Mouse (Mus musculus): ENCODE data around the gene Dupd1.
A peak's percentile ranks its signal among the peaks of the same experiment; 100 is the strongest.

The Dupd1 gene

GRCm38 (mm10) chr14:21714486-21714885 lies at the start of gene Dupd1:
Gene Dupd1 (minus strand): TSS chr14:21714576.
- no peak for DNase-seq (ENCODE audit: low spot score in 2 of 2)

DNA sequence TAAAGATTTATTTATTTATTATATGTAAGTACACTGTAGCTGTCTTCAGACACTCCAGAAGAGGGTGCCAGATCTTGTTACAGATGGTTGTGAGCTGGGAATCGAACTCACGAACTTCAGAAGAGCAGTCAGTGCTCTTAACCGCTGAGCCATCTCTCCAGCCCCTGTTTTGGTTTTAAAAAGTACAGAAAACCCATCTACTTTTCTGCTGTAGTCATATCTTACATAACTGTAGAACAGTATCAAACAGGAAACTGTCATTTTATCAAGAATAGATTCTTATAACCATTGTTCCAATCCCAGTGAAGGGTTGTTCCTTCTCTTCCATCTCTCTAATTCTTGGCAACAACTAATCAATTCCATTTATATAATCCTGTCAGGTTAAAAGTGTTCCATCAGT lies 49.4 kb upstream of the Dupd1 start:
- no peak for DNase-seq (ENCODE audit: low spot score in 2 of 2)

GRCm38 (mm10) chr14:21761560-21761959 lies 47.2 kb upstream of the Dupd1 start:
- DNase-seq (ENCODE audit: low spot score in 2 of 2): no peak

DNA sequence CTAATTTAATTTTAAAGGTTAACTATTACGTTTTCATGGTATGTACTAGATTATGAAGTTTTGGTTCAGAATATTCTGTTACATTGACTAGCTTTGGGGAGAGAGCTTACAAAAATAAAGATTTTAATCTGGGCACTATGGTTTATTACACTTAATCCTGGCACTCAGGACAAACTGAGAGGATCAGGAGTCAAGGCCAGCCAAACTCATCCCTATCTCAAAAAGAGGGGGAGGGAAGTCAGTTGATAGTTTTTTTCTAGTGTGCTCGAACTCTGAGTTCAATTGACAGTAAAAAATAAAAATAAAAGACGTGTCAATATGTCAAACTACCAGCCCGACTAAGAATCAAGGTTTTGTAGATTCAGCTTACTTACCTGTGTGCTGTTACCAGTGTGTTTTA lies 39.0 kb upstream of the Dupd1 start:
- DNase-seq (ENCODE audit: low spot score in 2 of 2): no peak

DNA sequence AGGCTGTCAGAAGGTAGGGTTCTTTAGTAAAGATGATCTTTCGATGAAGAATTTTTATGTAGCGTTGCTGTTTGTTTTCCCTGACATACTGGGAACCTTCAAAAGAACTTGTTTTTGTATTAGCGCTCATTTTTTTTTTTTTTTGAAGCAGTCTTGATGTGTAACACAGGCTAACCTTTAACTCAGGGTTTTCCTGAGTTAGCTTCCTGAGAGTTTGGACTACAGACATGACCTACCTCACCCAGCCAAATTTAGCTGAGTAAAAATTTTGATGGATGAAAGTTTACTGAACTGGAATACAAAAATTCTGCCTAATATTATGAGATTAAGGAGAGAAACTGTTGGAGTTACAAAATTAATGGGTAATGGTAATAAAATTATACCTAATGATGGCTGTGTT lies 38.0 kb upstream of the Dupd1 start:
- no peak for DNase-seq (ENCODE audit: low spot score in 2 of 2)

GRCm38 (mm10) chr14:21750881-21751542 lies 36.6 kb upstream of the Dupd1 start, which contains the start of gene Dusp13:
Gene Dusp13 (minus strand): TSS chr14:21751181.
- DNase-seq (ENCODE audit: low spot score in 2 of 2): peak; percentile 53 to 68

GRCm38 (mm10) chr14:21750008-21750880 lies 35.9 kb upstream of the Dupd1 start, which contains the start of gene Samd8:
Gene Samd8 (plus strand): TSS chr14:21750531.
- peak; percentile 76 to 80 for DNase-seq (ENCODE audit: low spot score in 2 of 2)

DNA sequence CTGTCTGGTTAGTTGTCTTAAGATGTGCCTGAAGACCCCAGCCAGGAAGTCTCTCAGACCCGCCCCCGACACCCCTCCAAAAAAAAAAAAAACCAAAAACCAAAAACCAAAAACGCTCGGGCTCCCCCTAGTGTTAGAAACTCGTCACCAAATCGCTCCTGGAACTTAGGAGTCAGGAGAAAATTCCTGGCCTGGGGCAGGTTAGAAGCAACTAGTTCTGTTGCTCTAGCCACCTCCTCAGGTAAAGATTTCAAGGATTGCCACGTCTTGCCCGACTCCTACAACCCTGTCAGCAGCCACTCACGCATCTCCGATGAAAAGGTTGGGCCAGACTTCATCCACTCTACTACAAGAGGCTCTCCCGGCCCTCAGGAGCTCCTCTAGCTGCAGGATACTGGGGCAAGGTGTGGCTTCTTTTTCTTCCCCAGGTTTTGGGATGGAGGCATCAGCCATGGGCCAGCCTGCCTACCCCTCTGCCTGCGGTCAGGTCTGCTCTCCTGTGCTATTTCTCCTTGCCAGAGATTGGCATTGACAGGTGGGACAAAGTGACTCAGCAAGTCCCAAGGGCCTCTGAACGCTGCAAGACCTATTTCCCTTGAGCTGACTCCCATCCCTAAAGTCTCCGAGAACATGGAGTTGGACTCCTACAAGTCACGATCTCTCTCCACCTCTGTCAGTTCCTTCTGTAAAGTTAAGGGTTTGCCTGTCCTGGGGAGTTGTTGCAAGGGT lies 33.9 kb upstream of the Dupd1 start:
- no peak for DNase-seq (ENCODE audit: low spot score in 2 of 2)

DNA sequence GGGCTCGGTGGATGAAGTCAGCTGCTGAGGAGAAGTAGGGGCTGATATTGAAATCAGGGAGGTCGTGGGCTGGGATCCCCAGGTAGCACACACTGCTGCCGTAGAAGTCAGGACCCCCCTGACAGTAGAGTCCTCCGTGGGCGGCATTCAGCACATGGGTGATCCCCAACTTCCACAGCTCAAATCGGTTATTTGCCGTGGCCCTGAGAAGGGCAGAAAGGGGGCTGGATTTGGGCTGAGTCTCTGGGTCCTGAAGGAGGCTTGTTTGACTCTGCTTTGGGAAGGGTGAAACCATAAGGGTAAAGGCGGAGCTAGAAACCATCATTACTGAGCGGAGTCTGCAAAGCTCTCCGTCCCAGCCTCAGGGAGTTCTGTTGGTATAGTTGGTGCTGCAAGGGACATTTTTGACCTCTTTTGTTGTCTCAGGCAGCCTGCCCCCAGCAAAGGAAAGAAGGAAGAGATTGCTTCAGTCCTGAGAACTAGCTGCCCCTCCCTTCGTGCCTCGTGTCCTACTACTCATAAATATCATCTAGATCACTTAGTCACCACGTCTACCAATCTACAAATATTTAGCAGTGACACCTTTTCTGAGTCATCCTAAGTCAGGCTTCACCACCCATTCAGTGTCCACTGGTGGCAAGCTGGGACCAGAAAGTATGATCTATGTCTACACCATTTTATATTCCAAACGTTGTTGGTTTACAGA lies 33.2 kb upstream of the Dupd1 start:
- DNase-seq (ENCODE audit: low spot score in 2 of 2): peak; percentile 31 to 37

GRCm38 (mm10) chr14:21746846-21747245 lies 32.5 kb upstream of the Dupd1 start:
- DNase-seq (ENCODE audit: low spot score in 2 of 2): no peak

GRCm38 (mm10) chr14:21746251-21746650 lies 31.9 kb upstream of the Dupd1 start:
- no peak for DNase-seq (ENCODE audit: low spot score in 2 of 2)

- no peak for DNase-seq (ENCODE audit: low spot score in 2 of 2)
These were observed 30.8 kb upstream of the Dupd1 start for GRCm38 (mm10) chr14:21745149-21745548.

DNA sequence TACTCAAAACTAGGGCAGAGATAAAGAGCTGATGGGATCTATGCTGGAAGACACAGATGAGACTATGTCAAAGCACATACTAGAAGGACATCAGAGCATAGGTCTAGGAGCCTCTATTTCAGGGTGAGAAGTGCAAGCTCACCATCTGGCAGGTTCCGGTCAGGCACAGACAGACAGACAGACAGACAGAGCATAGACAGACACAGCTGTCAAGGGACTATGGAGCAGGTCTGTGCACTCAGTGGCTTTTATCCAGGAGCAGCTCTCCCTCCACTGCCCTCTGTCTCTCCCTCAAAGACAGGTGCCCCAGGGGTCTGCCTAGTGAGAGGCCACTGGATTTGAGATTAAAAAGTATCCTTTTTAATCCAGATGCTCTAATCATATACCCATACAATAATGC lies 29.8 kb upstream of the Dupd1 start:
- no peak for DNase-seq (ENCODE audit: low spot score in 2 of 2)

DNA sequence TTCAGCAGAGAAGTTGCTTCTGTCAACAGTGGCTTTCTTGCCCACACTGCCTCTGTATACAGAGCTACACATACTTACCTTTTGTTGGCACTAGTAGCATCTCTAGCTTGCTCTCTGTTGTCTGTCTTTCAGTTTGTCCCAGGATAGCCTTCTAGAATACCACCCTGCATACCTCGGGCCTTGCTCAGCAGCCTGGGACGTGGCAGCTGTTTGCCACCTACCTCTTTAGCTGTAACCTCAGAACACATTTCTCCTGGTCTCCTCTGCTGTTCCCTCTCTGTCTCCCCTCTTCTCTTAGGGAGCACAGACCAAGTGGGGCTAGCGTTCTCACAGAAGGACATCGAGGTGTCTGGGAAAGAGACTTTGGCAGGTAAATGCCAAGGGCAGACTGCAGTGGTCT lies 28.1 kb upstream of the Dupd1 start:
- no peak for DNase-seq (ENCODE audit: low spot score in 2 of 2)

DNA sequence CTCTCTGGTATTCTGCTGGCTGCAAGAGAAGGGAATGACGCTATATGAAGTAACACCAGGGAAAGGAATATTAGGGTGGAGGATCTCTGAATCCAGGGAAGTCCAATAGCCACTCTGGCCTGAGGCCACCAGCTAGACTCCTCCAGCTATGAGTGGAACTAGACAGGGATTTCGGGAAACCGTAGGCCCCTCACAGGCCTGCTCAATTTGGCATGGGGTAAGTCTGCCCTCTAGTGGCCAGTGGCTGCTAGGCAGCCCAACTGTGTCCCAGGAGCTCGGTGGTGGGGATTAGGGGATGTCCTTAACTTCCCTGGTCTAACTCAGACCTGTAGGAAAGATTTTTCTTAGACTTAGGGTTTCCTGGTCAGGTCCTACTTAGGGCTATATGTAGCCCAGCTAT lies 27.4 kb upstream of the Dupd1 start:
- peak; percentile 58 to 68 for DNase-seq (ENCODE audit: low spot score in 2 of 2)

DNA sequence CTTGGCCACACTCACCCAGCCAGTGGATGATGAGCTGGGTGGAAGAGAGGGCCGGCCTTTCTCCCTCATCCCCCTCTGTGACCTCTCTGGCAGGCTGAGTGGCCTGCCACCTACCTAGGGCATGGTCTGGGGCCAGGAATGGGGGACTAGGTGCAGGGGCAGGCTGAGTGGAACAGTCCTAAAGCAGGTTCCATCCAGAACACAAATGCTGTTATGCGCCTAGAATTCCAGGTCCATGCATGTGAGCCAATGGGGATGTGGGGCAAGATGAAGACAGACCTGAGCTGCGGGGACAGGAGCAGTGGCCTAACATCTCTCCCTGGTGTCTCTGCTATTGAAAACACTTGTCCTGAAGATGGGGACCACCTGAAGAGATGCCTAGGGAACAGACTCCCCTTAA lies 26.9 kb upstream of the Dupd1 start:
- no peak for DNase-seq (ENCODE audit: low spot score in 2 of 2)

DNA sequence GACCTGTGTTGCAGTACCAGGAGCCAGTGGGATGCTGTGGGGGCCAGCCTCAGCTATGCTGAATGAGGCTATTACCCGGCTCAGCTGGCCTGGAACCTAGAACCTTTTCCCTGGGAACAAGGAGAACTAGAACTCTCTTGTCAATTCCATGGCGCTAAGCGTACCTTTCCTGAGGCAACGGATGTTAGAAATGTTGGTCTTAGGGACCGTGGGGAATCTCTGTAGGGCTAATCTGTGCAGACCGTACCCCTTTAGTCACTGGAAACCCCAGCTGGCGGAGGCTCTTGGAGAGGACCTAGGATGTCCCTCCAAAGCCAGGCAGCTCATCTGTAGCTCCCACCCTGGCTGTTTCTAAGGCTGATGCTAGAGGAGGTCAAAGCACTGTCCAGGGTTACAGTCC lies 26.0 kb upstream of the Dupd1 start:
- DNase-seq (ENCODE audit: low spot score in 2 of 2): no peak

DNA sequence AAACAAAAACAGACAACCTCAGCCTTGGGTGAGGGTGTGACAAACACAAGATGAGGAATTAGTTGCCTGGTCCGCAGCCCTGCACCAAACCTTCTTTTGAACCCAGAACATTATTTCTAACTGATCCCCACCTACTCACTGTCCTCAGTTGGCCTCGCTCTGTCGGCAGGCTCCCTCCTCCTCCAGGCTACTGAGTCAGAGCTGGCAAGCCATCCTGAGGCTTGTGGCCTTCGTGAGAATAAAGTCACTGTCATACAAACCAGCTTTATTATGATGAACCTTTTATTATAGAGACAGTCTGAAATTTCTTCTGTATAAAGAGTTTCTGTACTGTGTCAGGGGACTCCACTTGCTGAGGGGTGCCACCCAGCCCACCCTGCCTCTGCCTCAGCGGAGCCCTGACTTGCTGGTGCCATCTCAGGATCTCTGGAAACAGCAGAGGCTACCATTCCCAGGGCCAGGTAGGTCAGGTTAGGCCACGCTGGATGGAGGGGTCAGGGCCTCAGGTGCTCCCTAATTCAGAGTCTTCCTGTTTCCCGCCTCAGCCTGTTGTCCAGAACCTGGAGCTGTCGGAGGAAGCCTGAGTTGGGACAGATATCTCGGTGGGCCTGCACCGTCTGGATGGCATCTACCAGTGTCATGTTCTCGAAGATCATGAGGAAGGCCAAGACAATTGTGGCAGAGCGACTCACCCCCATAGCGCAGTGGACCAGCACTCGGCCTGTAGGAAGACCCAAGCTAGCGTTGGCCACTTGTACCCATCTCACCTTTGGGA lies 18.9 kb upstream of the Dupd1 start:
- DNase-seq (ENCODE audit: low spot score in 2 of 2): no peak

- no peak for DNase-seq (ENCODE audit: low spot score in 2 of 2)
These were observed 15.6 kb upstream of the Dupd1 start for GRCm38 (mm10) chr14:21729936-21730335.

- no peak for DNase-seq (ENCODE audit: low spot score in 2 of 2)
These were observed 14.8 kb upstream of the Dupd1 start for GRCm38 (mm10) chr14:21729031-21729732.
